Mouse (Mus musculus): ENCODE measurements around the gene Tln2. TPM values are rescaled to one million over a fixed set of nuclear protein-coding genes. Genes with fewer than 3 reads are reported as not detected.

Gene Tln2
- polyA plus RNA-seq, 1 experiment, result 5.6 TPM

- DNase-seq (ENCODE audit: low spot score), result no peak
Measured at GRCm38 (mm10) chr9:67209451-67209850, 350.1 kb downstream of the Tln2 start.

- DNase-seq (ENCODE audit: low spot score), result no peak
Measured at GRCm38 (mm10) chr9:67208420-67208819, 351.1 kb downstream of the Tln2 start.

DNA sequence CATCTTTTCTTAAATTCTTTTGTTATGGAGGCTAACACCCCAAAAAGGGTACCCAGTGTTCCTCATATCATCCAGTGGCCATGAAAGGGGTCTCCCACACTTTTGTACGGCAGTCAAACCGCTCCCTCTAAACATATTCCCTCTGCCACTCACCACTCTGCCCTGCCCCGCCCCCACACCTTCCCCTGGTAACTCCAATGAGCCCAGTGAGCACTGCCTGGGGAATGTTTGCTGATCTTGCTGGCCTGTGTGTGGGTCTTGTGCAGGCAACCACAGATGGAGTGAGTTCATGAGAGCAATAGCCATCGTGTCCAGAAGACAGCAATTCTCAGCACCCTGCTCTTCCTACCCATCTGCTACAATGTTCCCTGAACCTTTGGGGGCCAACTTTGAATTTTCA, 354.3 kb downstream of the Tln2 start:
- no peak for DNase-seq (ENCODE audit: low spot score)

- DNase-seq (ENCODE audit: low spot score), result no peak
Measured at GRCm38 (mm10) chr9:67196609-67197008, 362.9 kb downstream of the Tln2 start.

DNA sequence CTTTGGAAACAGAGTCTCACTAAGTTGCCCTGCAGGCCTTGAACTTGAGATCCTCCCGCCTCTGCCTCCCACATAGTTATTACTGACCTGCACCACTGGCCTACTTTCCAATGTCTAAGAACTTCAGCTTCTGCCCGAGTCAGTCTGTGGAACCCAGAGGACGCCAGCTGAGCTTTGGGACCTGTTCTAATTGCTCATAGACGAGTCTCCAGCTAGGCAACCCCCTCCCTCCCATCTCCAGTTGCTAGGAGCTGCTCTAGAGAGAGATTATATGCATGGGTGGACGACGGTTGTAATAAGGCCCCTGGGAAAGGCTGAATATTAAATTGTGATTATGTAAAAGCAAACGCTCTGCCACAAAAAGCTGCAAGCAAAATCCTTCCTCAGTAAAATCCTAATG, 364.2 kb downstream of the Tln2 start:
- DNase-seq (ENCODE audit: low spot score), result no peak

DNA sequence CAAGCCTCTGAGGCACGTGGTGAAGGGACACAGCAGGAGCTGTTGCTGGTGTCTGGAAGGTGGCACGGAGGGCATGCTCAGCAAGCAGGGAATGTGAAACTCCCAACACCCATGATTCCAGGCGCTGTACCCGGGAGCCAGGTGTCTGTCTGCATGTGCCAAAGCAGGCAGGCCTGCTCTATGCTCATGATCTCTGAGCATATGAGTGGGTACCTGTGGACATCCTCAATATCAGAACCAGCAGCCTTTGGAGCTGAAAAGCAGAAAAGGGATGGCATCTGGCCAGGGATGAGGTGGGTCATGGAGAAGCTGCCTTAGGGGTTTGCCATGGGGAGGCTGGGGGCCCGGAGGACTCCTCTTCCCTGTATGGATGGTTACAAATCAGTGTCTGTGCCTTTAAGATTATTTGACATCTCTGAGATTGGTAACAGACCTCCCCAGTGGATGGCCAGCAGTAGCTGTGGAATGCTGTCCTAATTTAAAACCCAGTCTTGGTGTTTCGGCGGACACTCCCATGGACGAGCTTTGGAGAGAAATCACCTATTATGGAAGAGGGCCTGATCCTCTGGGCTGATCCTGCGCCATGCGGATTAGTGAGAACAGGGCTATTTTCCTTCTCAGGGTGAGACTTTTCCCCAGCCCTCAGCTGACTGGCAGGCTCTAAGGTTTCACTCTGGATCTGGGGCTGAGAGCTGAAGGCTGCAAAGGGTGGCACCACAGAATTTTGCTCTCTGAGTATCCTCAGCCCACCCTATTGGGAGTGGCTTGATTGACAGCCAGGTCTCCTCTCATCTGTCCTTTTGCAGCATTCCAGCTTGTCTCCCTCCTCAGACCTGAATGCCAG, 367.8 kb downstream of the Tln2 start:
- no peak for DNase-seq (ENCODE audit: low spot score)

DNA sequence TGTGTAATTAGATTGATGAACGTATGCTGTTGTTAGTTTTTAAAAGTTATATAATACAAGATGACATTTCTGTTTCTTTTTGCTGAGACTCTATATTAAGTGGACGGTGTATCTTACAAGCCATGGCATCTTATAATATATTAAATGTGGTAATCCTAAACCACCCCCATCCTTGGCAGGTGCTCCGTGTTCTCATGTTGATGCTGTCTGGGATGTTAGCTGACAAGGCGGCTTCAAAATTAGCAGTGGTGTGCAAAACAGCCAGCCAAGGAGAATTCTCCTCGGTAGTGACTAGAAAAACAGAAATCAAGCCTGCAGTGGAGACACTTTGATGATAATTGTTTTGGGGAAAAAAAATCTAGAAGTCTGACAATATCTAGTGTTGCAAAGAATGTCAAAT, 371.8 kb downstream of the Tln2 start:
- no peak for DNase-seq (ENCODE audit: low spot score)

DNA sequence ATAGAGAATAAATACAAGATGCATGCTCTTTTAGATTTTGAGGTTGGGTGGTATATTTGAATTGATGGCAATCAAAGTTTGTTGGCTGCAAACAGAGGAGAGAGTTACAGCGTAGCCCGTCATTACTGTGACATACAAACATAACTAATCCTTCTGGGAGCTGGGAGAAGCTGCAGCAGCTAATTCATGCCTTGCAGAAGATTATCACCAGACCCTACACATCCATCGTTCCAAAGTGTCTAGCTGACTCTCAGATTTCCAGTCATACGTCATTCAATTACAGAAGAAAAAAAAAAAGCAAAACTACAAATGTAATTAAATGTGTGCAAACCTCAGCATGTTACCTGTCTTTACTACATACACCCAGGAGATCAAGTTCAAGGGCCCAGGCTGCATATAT, 372.3 kb downstream of the Tln2 start:
- no peak for DNase-seq (ENCODE audit: low spot score)

DNA sequence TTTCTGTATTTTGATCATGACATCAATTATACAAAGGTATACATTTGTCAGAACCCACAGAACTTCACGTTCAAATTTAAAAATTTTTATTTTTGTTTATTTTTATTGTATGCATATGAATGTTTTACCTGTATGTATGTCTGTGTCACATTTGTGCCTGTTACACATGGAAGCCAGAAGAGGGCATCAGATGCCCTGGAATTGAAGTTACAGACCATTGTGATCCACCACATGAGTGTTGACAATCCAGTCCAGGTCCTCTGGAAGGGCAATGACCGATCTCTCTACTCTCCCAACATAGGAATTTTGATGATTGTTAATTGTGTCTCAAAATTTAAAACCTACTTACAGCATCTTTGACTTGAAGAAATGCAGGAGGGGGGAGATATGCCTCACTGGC, 374.9 kb downstream of the Tln2 start:
- DNase-seq (ENCODE audit: low spot score), result no peak

GRCm38 (mm10) chr9:67183520-67183919, 376.0 kb downstream of the Tln2 start:
- DNase-seq (ENCODE audit: low spot score), result no peak

DNA sequence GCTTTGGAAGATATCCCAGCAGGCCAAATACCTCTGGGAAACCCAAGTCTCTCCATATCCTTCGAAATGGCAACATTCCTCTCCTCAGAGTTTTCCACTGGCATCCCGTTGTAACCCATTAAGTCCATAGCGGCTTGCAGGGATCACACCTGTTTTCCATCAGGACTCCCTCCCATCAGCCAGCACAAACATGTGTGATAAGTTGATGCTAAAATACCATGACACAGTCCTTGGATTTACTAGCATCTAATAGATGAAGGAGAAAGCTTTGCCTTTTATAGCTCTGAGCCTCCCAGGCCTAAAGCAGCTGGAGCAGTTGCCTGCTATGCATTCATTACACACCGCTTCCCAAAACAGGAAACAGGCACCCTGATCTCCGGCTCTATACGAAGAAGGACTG, 377.5 kb downstream of the Tln2 start:
- no peak for DNase-seq (ENCODE audit: low spot score)

GRCm38 (mm10) chr9:67178709-67179108, 380.8 kb downstream of the Tln2 start:
- DNase-seq (ENCODE audit: low spot score), result no peak

DNA sequence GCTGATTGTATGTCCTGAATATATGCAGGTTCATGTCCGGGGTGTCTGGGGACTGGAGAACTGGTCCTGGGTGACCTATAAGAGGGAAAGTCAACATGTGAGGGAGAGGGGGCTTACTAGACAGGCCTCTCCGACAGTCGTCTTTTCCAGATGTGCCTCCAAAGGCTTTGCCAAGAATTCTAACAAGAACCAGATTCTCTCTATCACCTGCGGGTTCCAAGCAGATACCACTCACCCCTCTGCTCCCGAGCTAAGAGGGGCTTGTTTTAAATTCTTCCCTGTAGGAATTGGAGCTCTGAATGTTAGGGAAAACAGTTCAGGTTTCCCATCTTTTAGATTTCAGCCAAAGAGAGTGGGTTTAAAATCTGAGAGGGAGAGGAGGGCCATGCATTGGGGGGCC, 381.3 kb downstream of the Tln2 start:
- no peak for DNase-seq (ENCODE audit: low spot score)

- DNase-seq (ENCODE audit: low spot score), result no peak
Measured at GRCm38 (mm10) chr9:67176073-67176472, 383.4 kb downstream of the Tln2 start.

GRCm38 (mm10) chr9:67173816-67174215, 385.7 kb downstream of the Tln2 start:
- DNase-seq (ENCODE audit: low spot score), result no peak

DNA sequence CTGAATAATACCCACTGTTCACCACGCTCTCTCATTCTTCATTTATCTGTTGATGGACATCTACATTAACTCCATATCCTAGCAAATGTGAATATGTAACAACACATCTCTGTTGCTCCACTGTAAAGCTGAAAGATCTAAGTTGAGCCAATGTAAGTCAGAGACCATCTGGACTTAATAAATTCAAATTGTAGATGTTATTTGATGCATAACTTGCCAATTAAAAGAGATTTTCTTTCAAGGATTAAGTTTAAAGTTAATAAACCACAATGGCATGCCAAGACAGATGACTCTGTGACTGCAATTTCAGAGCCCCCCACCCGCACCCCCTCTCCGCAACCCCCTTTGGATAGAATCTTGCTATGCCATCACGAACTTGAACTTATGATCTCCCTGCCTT, 386.3 kb downstream of the Tln2 start:
- no peak for DNase-seq (ENCODE audit: low spot score)

DNA sequence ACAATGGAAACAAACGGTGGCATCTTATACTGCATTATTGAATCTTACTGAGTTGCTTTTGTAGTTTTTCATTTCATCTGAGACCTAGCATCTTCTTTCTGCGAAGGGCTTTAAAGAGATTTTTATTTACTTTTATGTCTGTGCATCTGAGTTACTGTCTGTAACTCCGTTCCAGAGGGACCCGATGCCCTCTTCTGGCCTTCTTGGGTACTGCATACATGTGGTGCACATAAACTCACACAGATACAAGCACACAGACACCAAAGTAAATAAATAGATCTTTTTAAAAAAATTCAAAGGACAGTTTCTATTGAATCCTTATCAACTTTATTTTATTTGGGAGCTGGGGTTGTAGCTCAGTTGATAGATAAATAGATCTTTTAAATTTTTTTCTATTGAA, 388.1 kb downstream of the Tln2 start:
- no peak for DNase-seq (ENCODE audit: low spot score)

DNA sequence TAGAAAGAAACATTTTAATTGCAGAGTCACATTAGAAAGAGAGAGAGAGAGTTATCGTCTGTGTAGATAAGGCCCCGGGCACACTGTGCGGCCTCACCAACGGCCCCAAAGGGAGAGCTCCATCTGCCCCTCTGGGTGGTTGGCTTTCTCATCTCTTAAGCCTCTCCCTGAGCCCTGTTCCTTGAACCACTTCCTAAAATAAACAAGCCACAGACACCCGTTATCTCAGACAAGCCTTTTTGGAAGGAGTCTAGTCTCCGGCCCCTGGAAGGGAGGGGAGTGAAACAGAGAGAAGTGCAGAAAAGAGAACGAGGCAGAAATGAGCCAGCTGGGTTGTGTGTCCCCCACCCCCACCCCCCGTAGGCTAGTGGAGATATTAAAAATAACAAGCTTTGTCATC, 388.7 kb downstream of the Tln2 start:
- no peak for DNase-seq (ENCODE audit: low spot score)

GRCm38 (mm10) chr9:67170047-67170446, 389.5 kb downstream of the Tln2 start:
- DNase-seq (ENCODE audit: low spot score), result no peak

Other genes starting within 250 kb of the Tln2 start
- gene C2cd4b, start 199.7 kb upstream of the Tln2 start, polyA plus RNA-seq (2012; rRNA removed), result not detected in 2 replicates